Mouse (Mus musculus): Measurements from ENCODE around the gene Adam12. TPM values are rescaled to one million over a fixed set of nuclear protein-coding genes. Genes with fewer than 3 reads are reported as not detected.

Gene Adam12
- polyA plus RNA-seq (2014; fragmentation: Illumina TruSeq; extraction: RNeasy Lipid Tissue Mini Kit (QIAGEN cat#74804); ENCODE audit: low read depth, low replicate concordance): 0.19 TPM

GRCm38 (mm10) chr7:134231378-134232346, at the start of gene Adam12:
Adam12 (minus strand) TSS chr7:134232146.

Other genes with a start within 250 kb of the Adam12 start
- not detected for gene D7Ertd443e, start 153.5 kb upstream of the Adam12 start, polyA plus RNA-seq (2014; fragmentation: Illumina TruSeq; extraction: RNeasy Lipid Tissue Mini Kit (QIAGEN cat#74804); ENCODE audit: low read depth, low replicate concordance)